Mouse (Mus musculus) spleen, postnatal 14 days (tissue): ENCODE results near the gene Scgb3a1.

ENCODE experiments used
- DNase-seq, 2 experiments: peaks; one replicate each; pipeline ENCODE4 v3.0.0; 2021 to 2022; ENCODE audit warnings: low spot score in 2 of 2

The Scgb3a1 gene

DNA sequence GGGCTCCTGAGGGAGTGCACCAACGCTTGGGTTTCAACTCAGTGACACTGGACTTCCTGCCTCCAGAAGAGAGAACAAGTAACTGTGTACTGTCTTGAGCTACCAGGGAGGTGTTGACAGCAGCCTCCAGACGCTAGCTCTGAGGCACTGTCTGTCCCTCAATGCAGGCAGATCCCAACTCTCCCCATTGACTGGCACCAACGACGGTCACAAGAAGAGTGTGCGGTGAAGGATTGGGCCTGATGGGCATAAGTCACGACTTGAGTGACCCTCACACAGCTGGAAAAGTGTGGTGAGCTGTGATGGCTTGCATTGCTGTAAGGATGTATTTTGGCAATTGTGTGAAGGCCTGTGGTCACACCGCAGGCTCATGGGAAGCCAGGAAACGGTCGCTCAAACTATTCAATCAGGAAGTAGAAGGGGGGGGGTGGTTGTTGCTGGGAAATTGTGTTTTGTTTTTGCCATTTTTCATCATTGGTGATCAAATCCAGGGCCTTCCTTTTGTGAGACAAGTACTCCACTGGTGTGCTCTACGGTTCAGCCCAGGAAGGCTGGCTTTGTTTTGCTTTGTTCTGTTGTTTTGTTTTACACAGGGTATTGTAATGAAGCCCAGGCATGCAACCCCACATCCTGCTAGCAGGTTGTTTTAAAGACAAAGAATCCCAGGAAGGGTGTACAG lies 4.5 kb upstream of the Scgb3a1 start:
- DNase-seq: no peak

DNA sequence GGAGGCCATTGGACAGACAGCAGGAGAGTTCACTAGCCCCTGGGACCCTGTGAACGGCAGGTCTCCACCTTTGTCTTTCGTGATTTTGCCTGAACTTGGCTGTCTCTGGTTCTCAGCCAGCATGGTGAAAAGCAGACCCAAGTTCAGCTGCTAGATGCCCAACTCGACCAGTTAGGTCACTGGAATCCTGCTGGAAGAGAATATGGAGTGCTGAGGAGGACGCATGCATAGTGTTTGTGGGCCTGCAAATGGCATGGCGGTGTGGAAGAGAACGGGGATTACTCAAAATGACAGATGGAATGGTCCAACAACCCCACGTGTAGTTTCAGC lies 4.0 kb upstream of the Scgb3a1 start:
- no peak for DNase-seq

DNA sequence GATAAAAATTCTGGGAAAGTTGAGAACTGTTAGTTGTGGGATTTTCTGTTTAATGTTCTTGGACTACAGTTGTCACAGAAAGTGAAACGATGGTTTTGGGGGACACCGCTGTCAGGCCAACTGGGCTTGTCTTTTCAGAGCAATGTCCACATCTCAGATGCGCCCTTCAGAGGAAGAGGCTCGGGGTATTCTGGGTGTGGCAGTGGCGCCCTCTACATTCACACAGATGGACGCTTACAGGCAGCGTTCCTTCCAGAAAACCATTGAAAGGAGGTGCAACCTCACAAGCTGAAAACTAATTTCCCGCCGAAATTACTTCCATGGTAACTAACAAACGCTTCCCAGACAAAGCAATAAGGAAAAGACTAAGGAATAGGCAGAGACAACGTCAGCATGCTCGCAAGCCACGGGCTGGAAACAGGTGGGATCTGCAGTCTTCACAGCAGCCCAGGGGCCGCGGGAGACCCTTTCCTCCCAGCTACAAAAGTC lies 1.1 kb upstream of the Scgb3a1 start:
- DNase-seq: no peak

DNA sequence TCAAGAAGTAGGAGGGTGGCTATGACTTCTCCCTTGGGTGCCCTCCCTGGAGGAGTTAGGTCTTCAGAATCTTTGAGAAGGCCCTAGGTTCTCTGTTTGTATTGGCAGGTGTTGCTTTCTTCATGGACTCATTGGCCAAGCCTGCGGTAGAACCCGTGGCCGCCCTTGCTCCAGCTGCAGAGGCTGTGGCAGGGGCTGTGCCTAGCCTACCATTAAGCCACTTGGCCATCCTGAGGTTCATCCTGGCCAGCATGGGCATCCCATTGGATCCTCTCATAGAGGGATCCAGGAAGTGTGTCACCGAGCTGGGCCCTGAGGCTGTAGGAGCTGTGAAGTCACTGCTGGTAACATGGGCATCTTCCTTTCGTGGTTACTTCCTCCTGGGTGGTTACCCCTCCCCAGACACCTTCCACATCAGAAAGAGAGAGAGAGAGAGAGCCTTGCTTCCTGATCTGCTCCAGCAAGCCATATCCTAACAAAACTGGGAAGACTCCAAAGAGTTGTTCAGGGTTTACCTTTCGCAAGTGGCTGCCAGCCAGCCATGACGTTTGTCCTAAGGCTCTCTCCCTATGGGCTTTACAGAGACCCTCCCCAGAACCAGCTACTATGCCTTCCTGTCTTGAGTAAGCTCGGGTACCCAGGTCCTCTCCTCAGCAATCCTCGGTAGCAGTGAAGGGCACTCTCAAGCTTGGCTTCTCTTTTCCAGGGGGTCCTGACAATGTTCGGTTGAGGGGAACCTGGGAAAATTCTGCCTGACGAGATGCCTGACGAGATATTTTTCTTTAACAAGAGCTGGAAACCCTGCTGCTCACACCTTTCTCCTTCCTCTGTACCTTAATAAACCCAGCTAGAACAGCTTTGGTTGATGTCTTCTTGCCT lies 1.1 kb downstream of the Scgb3a1 start:
- no peak for DNase-seq

DNA sequence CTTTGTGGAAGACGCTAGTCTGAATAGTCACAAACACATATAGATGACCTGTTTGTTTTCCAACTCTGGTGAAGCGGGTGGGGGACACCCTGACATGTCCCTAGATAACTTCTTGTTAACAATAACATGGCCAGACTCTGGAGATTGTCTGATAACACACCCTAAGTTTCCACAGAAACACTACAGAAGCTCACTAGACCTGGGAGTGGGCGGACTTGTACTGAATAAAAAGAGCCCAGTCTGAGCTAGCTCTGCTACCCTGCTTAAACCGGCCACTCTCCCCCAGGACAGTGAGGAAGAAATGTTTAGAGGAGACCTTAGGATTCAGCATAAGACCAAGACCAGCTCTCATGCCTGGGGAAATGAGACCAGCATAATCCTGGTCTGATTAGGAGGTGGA lies 2.1 kb downstream of the Scgb3a1 start:
- no peak for DNase-seq

DNA sequence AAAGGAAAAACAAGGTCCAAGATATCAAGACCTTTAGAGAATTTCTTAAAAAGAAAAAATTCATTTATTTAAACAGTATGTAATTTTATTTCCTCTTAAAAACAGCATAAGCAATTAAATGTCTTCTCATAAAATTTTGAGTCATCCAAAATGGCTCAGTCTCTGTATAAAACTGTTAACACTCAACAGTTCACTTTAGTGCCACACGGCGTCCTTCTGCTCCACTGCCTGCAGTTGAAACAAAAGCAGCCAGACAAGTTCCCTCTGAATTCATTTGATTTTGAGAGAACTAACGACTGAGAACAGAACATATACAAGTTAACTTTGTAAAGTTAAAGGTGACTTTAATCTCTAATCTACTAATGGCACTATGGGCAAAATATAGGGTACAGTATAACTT lies 10.0 kb downstream of the Scgb3a1 start:
- no peak for DNase-seq

DNA sequence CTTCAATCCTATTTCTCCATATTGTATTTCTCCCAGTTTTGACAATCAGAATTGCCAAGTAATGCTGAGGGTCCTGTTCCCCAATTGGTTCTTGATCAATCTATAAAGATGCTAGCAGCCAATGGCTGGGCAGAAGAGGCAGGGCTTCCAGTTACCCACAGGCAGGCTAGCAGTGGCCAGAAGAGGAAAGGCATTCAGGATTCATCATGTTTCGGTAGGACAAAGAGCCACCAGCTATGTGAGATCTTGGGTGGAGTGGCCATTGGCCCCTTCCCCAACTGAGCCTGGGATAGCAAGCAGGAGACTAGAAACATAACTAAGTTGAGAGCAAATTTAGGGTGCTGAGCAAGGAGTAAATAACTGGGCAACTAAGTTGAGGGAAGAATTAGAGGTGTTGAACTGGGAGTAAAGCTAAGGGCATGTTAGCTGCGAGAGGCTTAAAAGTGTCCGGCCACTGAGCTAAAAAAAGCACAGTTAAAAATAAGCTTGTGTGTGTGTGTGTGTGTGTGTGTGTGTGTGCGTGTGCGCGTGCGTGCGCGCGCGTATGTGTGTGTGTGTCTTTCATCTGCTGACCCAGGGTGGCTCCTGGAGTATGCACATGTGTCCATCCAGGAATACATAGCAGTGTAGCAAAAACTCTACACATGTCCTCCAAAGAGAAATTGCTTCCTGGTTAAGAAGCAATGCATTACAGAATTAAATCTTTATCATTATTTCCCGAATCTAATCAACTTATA lies 21.0 kb downstream of the Scgb3a1 start:
- DNase-seq: no peak

DNA sequence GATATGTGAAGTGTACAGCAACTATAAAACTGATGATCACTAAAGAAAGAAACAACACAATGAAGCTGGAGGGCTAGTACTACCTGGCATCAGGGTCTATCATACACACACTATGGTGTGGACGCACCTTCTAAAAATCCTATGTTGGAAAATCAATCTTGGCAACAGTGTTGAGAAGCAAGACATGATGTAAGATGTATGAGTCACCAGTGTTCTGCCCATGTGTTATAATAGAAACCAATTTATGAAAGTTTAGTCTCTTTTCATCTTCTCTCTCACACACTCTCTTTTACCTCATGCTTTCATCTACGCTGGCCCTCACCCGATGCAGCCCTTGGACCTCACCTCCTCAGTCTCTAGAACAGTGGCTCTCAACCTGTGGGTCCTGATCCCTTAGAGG lies 31.6 kb downstream of the Scgb3a1 start:
- DNase-seq: no peak

DNA sequence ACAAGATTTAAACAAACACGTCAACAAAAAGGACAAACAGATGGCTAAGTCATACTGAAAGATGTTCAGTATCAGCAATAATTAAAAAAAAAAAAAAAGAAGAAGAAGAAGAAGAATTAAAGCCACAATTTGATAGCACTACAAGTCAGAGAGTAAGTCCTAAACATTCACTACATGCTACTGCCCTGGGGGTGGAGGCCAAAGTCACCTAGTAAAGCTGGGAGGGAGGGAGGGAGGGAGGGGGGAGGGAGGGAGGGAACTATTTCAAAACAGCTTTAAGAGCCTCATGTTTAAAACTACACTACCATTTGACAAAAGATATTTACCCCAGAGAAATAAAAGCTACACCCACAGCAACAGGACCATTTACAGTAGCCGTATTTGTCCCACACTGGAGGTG lies 32.3 kb downstream of the Scgb3a1 start:
- DNase-seq: no peak

DNA sequence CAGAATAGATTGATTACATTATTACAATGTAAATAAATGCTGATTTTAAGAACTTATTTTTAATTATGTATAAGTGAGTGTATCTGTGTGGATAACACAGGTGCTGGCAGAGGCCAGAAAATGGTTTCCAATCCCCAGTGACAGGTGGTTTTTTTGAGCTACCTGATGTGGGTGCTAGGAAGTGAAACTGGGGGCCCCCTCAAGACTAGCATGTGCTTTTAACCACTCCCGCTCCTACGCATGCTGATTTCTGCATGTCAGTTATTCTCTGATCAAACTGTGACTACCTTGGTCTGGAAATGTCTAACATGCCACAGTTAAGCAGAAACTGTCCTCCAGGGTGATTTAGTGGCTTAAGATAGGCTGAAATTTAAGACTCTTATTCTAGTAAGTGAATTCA lies 33.1 kb downstream of the Scgb3a1 start:
- no peak for DNase-seq

DNA sequence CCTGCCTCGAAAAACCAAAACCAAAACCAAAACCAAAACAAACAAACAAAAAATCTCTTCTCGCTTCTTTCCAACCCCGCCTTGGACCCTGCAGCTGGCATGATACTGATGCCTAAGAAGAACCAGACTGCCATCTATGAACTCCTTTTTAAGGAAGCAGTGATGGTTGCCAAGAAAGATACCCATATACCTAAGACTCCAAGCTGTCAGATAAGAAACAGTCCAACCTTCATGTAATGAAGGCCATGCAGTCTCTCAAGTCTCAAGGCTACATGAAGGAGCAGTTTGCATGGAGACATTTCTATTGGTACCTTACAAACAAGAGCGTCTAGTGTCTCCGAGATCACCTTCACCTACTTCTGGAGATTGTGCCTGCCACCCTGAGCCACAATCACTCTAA lies 34.4 kb downstream of the Scgb3a1 start:
- DNase-seq: no peak

DNA sequence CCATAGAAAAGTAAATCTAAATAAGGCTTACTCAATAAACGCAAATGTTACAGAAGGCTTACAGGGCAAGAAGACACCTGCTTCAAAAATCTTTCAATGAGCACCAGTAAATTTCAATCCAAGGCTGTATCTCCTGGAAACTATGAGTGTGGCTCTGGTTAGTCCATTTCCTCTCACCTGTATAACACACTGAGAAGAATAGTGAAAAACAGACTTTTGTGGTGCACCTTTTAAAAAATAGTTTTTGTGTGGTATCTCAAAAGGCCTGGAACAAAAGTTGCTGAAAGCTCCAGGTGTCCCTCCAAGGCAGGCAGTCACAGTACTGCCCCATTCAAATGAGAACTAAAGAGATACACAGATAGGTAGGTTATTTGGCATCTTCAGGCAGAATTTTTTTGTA lies 35.7 kb downstream of the Scgb3a1 start:
- no peak for DNase-seq

DNA sequence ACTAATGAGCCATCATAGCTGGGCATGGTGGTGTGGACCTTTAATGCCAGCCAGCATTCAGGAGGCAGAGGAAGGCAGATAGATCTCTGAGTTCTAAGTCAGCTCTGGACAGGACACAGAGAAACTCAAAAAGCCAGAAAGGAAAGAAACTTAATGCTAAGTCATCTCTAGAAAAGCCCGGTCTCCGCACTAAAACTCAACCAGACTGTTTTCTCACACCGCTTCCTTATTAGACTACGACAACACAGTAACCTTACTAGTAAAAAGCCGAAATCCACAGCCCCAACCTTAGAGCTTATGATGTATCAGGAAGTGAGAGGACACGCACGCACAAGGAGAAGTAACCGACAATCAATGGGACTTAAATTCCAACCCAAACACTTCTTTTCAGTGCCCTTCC lies 38.6 kb downstream of the Scgb3a1 start:
- no peak for DNase-seq

DNA sequence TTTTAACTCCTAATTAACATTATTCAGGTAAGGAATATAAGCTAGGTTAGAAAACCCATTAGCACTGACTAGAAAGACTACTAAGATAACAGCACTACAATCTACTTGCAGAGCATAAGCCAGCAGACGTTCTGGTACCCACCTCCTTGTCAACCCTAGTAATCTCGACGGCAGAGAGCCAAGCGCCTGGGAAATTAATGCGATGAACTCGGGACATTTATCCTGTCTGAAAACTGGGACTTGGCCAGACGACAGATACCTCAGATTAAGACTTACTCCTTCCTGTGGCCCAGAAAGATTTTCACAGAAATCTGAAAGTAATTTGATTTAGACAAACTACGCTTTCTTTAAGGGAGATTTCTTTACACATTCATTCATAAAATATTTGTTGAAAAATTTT lies 41.4 kb downstream of the Scgb3a1 start:
- no peak for DNase-seq

DNA sequence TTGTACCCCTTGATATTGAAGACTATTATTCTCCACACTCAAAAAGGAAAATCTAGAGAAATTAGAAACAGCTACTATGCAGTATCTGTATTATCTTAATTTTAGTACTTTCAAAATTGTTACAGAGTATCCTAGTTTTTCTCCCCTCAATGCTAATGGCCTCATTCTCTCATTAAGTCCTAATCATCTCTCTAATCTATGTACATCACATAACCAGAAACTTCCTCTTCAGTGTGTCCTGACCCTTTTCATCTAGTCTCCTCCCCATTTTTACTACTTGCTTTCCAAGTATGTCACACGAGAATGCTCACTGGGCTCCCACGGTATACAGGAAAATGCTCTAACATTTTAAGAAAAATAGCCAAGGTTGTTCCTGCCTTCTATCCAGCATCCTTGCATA lies 44.4 kb downstream of the Scgb3a1 start:
- DNase-seq: no peak

DNA sequence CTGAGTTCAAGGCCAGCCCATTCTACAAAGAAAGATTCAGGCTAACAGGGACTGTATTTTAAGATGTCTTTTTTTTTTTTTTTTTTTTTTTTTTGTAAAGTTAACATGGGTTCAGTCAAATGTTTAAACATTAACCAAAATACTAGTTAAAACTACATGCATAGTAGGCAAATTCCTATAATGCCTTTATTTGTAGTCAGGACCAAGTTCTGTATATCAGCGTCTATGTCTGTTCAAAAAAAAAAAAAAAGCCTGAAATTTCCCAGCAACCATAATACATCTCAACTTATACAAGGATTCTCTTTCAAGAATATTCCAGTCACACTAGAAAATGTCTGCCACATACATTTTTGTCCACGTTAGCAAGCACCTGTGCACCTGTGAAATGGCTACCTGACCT lies 47.3 kb downstream of the Scgb3a1 start:
- no peak for DNase-seq

DNA sequence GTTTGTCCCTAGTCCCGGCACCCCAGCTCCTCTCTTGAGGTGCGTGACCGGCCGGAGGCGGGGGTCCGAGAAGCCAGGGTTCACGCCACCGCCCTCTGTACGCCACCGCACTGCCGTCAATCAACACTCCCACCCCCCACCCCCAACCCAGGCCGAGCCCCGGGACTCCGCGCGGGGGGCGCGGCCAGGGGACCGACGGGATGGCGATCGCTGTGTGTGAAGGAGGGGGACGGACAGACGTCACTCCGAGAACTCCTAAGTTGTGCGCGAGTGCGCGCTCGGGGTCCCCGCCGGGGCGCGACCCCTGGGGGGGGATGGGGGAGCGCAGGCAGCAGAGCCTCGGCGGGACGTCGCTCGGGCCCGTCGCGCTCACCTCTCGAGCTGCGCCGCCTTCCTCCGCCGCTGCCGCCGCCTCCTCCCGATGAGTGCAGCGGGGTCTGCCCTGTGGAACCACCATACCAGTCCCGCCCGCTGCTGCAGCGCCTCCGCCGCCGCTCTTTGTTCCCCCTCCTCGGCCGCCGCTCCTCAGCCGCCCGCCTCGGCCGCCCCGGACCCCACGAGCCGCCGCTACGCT lies 48.7 kb downstream of the Scgb3a1 start:
- DNase-seq: peak; percentile 25 to 39

DNA sequence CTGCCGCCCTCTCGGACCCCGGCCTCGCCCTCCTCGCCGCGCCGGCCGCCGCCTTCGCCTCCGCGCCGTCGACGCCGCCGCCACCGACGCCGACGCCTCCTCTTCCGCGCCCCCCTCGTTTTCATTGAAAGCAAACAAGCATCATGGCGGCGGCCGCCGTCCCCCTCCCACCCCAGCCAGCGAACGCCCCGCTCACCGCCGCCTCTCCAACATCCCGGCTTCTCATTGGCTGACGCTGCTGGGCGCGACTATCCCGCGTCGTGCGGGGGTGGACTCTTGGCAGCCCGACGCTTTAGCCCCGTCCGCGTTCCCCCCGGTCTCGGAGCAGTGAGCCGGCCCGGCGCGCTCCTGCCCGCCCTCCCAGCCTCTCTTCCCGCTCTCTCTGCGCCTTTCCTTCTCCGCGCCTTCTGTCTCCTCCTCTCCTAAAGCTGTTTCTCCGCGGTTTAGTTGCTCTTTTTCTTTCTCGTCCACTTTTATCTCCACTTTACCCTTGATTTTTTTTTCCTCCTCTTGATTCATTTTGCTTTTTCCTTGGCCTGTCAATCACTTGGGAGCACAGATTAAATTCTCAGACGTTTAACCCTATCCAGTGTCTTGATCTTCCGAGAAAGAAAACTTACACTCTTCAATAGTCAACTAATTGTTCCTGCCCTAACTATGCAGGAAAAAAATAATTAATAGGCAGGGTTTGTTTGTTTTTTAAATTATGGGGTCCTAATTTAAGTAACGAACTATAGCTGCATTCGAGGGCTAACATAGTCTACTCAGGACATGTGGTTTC lies 49.3 kb downstream of the Scgb3a1 start, which contains the start of gene Cnot6:
Gene Cnot6 (minus strand): TSS at position 169 of the 781 bp plus-strand sequence.
- peak; percentile 96 to 97 for DNase-seq

DNA sequence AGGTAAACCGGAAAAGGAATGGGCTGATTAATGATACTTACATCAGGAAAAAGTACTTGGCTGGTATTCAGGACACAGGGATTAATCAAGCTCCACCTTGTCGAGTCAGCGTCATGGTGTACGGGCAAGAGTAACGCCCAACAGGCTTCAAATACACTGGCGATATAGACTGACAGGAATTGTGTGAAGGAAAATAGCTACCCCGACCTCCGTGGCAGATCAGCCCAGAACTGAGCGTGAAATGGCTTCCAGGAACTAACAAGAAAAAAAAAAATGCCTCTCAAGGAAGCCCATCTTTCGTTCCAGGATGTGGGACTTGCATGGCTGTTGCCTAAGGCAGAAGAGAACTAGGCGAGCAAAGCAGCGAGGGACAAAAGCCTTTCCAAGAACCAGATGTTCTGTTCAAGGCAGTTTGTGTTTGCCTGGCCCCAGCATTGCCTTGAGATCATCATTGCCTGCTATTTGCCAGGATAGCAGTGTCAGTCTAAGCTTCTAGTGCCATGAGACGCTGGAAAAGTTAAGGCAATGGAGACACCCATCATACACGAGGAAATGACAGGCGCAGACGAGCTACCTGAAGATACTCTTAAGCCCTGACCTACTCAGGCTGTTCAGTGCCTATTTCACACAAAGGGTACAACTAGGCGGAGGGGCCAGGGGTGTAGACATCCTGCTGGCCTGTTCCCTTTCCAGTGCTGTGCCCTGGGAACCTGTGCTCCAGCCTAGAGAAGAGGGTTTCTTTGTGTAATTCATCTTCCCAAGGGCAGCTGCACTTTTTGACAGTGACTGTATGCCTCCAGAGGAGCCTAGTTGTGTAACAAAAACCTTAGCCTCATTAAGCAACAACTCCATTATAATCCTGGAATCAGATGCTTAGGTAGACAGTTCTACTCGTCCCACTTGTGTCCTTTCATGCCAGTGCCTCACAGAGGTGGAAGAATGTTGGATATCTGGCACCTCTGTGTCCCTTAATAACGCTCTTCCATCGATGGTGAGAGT lies 50.2 kb downstream of the Scgb3a1 start:
- no peak for DNase-seq
